Mouse (Mus musculus) cortical plate, adult 2 months (tissue): ENCODE measurements around the gene Adamtsl2.

Source experiments
- CTCF ChIP-seq: fragments of 200-500 bp; IDR thresholded peaks from 2 replicates; pipeline ENCODE4 v1.5.1; 2011; ENCODE audit warnings: mild to moderate bottlenecking, control low read depth, low read length; ENCODE audit not compliant: insufficient read depth; ENCODE audit errors: extremely low read depth
- POLR2A ChIP-seq: fragments of 200-500 bp; IDR thresholded peaks from 2 replicates; pipeline ENCODE4 v1.6.1; 2011; ENCODE audit warnings: mild to moderate bottlenecking, low read length, control low read depth; ENCODE audit not compliant: insufficient read depth; ENCODE audit errors: extremely low read depth

DNA sequence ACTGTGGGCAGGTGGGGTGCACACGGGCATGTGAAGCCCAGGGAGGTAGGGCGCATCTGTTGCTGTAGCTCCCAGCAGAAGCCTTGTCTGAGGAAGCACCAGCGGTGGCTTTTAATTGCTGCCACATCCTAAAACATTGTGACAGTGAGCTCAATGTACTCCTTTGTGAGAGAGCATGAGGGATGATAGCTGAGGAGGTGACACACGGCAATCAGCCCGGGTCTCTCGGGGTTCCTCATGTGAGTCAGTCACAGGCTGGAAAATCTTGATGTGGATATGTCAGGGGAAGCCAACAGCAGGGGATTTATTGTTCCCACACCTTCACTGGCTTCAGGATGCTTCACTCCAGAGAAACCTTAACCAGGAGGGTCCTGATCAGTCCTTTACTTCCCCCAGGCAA is 67.7 kb downstream of the Adamtsl2 start:
- no peak for TF ChIP-seq POLR2A
- TF ChIP-seq CTCF, result no peak
